Mouse (Mus musculus): ENCODE results near the gene Egfl8. TPM values are rescaled to one million over a fixed set of nuclear protein-coding genes. Genes with fewer than 3 reads are reported as not detected.

The Egfl8 gene
- total RNA-seq, 2 experiments from 2014 or later, result 4.3 to 5.2 TPM

DNA sequence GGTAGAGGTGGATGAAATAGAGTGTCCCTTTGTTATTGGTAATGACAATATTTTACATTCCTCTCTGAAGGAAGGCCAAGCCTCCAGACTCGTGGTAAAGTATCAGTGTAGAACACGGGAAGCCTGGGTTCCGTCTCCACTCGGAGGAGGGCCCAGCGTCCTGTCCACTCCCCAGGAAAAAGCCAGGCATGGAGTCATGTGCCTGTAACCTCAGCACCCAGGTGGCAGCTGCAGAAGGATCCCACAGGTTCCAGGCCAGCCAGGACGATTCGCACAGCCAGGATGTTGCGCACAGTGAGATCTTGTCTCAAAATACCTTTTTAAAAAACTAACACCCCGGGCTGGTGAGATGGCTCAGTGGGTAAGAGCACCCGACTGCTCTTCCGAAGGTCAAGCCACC is 52.4 kb downstream of the Egfl8 start:
- intact Hi-C loops (cut with DNase I), result no loop called here
- DNase-seq (ENCODE audit: extremely low spot score in 1 of 2, low spot score in 2 of 2), result no peak

Other genes starting within 250 kb of the Egfl8 start
- not detected for gene Btnl1, start 238.8 kb downstream of the Egfl8 start, total RNA-seq (2021)
- gene BC051142, start 217.2 kb downstream of the Egfl8 start, total RNA-seq (2021), result 1 to 10 TPM; 6.6 to 9.9 TPM
- not detected for gene Btnl4, start 138.7 kb downstream of the Egfl8 start, total RNA-seq (2021)
- gene Btnl6, start 98.6 kb downstream of the Egfl8 start, total RNA-seq (2021), result not detected
- gene Notch4, start 51.7 kb downstream of the Egfl8 start, total RNA-seq (2021), result 10 to 100 TPM; 10.6 to 12.0 TPM
- gene Gpsm3, start 26.2 kb downstream of the Egfl8 start, total RNA-seq (2021), result 1 to 10 TPM; 3.1 to 4.1 TPM
- gene Pbx2, start 24.7 kb downstream of the Egfl8 start, total RNA-seq (2021), result 10 to 100 TPM; 40.3 to 40.9 TPM
- gene Ager, start 18.1 kb downstream of the Egfl8 start, total RNA-seq (2021), result 1 to 10 TPM in 1 of 2 experiments, under 1 TPM in 1; 0.97 to 1.3 TPM
- gene Rnf5, start 12.3 kb downstream of the Egfl8 start, total RNA-seq (2021), result 100 to 1,000 TPM in 1 of 2 experiments, 10 to 100 TPM in 1; 94.8 to 101 TPM
- 100 to 1,000 TPM; 180 to 182 TPM for gene Agpat1, start 11.7 kb downstream of the Egfl8 start, total RNA-seq (2021)
- 10 to 100 TPM; 31.4 to 36.7 TPM for gene Ppt2, start 12.5 kb upstream of the Egfl8 start, total RNA-seq (2021)
- 100 to 1,000 TPM; 157 to 158 TPM for gene Prrt1, start 13.6 kb upstream of the Egfl8 start, total RNA-seq (2021)
- gene Fkbpl, start 28.8 kb upstream of the Egfl8 start, total RNA-seq (2021), result 10 to 100 TPM; 12.5 to 13.7 TPM
- gene Atf6b, start 31.2 kb upstream of the Egfl8 start, total RNA-seq (2021), result 10 to 100 TPM; 73.1 to 76.5 TPM
- 1 to 10 TPM; 1.7 to 1.8 TPM for gene Tnxb, start 54.6 kb upstream of the Egfl8 start, total RNA-seq (2021)
- gene C4b, start 127.9 kb upstream of the Egfl8 start, total RNA-seq (2021), result 1 to 10 TPM; 6.7 to 7.4 TPM
- gene Cyp21a1, start 188.6 kb upstream of the Egfl8 start, total RNA-seq (2021), result not detected
- gene Stk19, start 221.0 kb upstream of the Egfl8 start, total RNA-seq (2021), result 10 to 100 TPM; 57.4 to 69.4 TPM
- gene Dxo, start 221.0 kb upstream of the Egfl8 start, total RNA-seq (2021), result 10 to 100 TPM; 31.2 to 33.1 TPM
- gene Skiv2l, start 234.2 kb upstream of the Egfl8 start, total RNA-seq (2021), result 10 to 100 TPM; 66.7 to 78.0 TPM
- gene Nelfe, start 234.4 kb upstream of the Egfl8 start, total RNA-seq (2021), result 10 to 100 TPM; 28.1 to 28.4 TPM
- under 1 TPM; 0.51 to 0.62 TPM for gene Cfb, start 246.5 kb upstream of the Egfl8 start, total RNA-seq (2021)